Mouse (Mus musculus) spleen, embryonic (tissue): Measurements from ENCODE around the gene Ppp2r5b.

Experiments
- CTCF ChIA-PET: fragments of 350-600 bp; sonication (Branson Sonifier 250); formaldehyde crosslinking; loops from one replicate; lab custom pipeline; 2022; lab: Charles Lee

Gene Ppp2r5b

DNA sequence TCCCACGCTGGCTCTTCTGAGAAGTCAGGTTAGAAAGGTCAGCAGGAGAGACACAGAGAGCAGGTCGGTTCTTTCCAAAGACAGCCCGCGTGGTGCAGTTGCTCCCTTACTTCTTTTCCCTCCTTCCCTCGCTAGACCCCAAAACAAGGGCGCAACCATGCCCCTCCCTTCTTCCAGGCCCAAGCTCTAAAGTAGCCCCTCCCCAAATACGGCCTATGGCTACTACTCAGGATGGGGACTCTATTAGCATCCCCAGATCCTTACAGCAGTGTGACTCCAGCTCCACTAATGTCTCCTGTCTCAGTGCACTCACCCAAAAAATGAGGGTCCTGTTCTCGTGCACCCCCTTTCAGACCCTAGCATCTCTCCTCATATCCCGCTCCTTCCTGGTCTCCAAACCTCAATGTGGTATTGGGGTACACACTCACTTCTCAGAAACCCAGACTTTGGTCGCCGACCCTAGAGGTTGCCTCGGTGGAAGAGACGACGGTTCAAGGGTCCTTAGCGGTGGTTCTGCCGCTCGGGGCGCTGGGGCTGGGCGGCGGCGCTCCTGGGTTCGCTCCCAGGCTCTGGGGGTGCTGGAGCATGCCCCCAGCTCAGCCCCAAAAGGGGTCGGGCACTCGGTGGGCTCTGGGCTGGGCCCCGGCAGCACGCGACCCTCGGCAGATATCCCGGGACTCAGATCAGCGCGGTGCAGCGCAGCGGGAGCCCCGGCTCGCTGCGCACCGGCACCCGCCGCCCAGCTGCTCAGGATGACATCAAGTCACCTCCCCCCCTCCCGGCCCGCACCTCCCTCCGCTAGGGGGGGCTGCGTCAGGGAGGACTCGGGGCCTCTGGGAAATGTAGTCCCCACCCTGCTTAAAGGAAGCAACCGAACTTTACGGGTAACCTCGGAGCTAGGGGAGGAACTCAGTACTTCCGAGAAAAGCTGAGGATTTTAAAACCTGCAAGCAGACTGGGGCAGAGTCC lies at the start of gene Ppp2r5b:
Gene Ppp2r5b, minus strand, starts transcription at position 789 of the 969 bp plus-strand sequence.
- CTCF ChIA-PET = no interaction called here

DNA sequence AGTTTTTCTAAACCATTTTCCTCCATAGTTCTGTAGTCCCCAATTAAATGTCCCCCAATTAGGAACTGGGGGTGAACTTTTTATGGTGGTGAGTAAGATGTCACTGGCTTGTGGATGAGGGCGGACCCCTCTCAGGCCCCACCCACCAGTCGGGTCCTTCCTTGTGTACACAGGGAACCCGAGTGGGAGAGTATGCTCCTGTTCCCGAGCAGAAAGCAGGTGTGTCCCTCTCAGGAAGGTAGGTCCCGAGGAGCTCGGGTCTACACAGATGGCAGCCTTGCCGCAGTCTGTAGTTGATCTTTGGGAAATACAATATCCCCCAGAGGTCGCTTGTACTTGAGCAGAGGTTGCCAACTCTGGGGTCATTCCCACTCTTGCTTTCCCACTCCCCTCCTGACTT lies 49.6 kb upstream of the Ppp2r5b start:
- CTCF ChIA-PET = interaction anchor here (1.2 kb wide), 1 partner anchor 19 kb away, joined by 3 read pairs; no protein-coding TSS in a partner anchor

DNA sequence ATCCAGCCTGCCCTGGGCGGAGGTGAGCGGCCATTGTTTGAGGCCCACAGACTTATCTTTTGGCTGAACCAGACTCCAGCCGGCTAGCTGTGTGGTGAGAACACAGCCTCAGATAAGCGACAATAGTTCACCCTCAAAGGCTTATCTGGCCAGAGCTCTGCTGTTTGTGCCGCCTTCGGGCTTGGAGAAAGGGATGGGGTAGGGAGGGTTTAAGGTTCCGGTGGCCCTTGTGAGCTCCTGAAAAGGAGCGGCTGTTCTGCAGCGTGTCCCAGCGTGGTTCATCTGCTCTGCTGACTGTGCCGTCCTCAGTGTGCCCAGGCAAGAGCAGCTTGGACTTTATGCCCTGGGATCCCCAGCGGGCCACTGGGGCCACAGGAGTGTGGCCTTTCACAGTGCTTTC lies 48.8 kb upstream of the Ppp2r5b start:
- CTCF ChIA-PET = interaction anchor here (1.2 kb wide), 1 partner anchor 18 kb away, joined by 3 read pairs; no protein-coding TSS in a partner anchor

DNA sequence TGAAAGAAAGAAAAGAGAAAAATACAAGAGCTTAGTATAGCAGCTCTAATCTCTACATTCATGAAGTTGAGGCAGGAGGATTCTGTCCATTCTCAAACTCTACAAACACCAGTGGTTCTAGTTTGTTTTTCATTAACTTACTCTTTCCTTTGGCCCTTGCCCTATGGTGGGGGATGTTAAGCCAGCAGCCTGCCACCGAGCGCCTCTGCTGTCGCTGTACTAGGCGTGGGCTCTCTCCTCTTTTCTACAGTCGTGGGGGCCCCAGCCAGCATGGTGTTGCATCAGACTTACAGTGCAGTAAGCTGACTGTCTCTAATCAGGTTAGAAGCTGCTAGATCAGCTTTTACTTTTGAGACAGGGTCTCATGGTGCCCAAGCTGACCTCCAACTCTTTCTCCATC lies 47.3 kb upstream of the Ppp2r5b start:
- CTCF ChIA-PET = interaction anchor here (0.5 to 0.6 kb wide), 2 partner anchors 16 to 27 kb away, joined by 3 to 7 read pairs; no protein-coding TSS in a partner anchor

- CTCF ChIA-PET = interaction anchor here (1.0 kb wide), 1 partner anchor 14 kb away, joined by 3 read pairs; no protein-coding TSS in a partner anchor
Measured at GRCm38 (mm10) chr19:6281122-6282020, 45.7 kb upstream of the Ppp2r5b start.

DNA sequence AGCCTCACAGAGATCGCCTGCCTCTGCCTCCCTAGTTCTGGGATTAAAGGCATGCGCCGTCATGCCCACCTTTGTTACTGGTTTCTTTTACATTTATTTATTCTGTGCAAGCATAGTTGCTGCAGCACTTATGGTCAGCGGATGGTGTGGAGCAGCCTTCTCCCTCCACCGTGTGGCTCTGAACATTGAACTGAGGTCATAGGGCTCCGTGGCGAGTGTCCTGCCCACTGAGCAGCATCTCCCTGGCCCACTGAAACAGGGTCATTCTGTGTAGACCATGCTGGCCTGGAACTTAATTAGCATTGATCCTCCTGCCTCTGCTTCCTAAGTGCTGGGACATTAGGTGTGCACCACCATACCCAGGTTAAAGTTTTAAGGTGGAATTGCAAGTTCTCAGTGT lies 44.9 kb upstream of the Ppp2r5b start:
- CTCF ChIA-PET = interaction anchor here (1.0 kb wide), 1 partner anchor 13 kb away, joined by 3 read pairs; no protein-coding TSS in a partner anchor

GRCm38 (mm10) chr19:6279481-6280144 lies 43.9 kb upstream of the Ppp2r5b start:
- CTCF ChIA-PET = interaction anchor here (1.5 kb wide), 1 partner anchor 19 kb away, joined by 4 read pairs; no protein-coding TSS in a partner anchor

GRCm38 (mm10) chr19:6278439-6279073 lies 42.9 kb upstream of the Ppp2r5b start:
- CTCF ChIA-PET = interaction anchor here (0.6 to 1.5 kb wide), 4 partner anchors 8 to 262 kb away, joined by 3 to 4 read pairs (median 4); no protein-coding TSS in a partner anchor

DNA sequence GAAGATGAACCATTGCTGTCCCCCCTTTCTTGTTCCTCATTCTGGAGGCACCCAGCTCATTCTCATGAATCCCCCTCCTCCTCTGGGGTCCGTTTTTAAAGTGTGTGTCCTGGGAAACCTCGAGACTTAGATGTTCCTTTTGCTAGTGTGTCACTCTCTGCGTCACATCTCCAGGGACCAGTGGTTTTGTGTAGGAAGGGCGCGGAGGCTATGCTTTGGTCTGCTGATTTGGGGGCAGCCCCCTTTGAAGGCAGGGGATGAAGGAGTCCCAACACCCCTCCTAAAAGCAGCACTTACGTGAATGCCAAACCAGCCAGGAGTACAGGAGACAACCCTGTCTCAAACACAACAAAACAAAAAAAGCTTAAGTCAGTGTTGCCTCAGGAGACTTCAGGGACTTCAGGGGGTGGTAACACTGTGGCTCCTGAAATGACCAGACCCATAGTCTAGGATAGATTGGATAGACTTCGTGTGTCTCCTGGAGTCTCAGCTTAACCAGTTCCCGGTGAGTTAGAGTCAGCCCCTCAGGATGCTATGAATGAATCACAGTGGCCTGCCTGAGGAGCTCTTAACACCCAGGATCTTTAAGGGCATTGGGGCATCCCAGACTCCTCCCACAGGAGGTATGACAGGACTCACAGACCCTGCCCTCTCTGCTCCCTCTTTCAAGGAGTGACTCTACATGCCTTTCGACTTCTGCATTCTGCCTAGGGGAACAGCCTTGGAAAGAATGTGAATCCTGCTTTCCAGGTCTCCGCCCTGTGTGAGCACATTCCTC lies 42.2 kb upstream of the Ppp2r5b start:
- CTCF ChIA-PET = interaction anchor here (0.6 to 1.5 kb wide), 4 partner anchors 9 to 262 kb away, joined by 3 to 4 read pairs (median 4); no protein-coding TSS in a partner anchor

- CTCF ChIA-PET = interaction anchor here (0.7 to 1.5 kb wide), 3 partner anchors 22 to 259 kb away, joined by 3 to 4 read pairs (median 3); no protein-coding TSS in a partner anchor
Measured at GRCm38 (mm10) chr19:6276426-6277421, 41.1 kb upstream of the Ppp2r5b start, which contains the start of gene Ehd1. TSS of gene Ehd1 (plus strand) at chr19:6276725.

- CTCF ChIA-PET = interaction anchor here (1.0 kb wide), 1 partner anchor 13 kb away, joined by 4 read pairs; no protein-coding TSS in a partner anchor
Measured at GRCm38 (mm10) chr19:6275740-6276389, 40.2 kb upstream of the Ppp2r5b start.

GRCm38 (mm10) chr19:6273998-6274608 lies 38.4 kb upstream of the Ppp2r5b start:
- CTCF ChIA-PET = no interaction called here

DNA sequence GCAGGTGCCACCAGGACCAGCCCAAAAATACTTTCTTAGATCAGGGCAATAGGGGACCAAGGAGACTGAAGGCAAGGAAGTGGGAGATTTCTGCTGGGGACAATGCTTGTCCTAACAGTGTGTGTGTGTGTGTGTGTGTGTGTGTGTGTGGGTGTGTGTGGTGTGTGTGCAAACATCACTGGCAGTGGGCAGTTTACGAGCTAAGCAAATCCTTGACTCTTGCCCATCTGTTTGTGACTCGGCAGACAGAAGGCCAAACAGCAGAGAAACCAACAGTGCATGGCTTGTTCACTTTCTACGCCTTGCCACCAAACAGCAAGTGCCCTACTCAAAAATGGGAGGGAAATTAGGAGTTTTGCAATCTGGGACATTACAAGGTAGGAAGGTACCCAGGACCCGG lies 37.9 kb upstream of the Ppp2r5b start:
- CTCF ChIA-PET = interaction anchor here (0.7 kb wide), 1 partner anchor 50 kb away, joined by 4 read pairs; no protein-coding TSS in a partner anchor

GRCm38 (mm10) chr19:6272738-6273137 lies 37.1 kb upstream of the Ppp2r5b start:
- CTCF ChIA-PET = interaction anchor here (0.7 kb wide), 1 partner anchor 50 kb away, joined by 4 read pairs; no protein-coding TSS in a partner anchor

DNA sequence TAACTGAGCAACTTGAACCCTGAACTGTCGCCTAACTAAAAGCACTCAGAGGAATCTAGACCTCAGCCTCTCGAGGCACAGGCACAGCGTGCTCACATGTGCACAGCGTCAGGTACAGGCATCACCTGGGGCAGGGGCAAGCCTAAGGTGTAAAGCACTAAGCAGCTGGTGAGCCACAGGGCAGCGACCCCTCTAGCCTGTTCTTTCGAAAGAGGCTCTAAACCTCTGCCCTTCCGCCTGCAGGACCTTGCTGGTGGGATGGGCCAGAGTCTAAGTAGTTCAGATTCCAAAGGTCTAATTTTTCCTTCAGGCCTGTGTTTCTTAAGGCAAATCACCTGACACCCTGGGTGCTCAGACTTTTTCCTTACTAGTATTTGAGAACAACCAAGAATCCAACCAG lies 36.4 kb upstream of the Ppp2r5b start:
- CTCF ChIA-PET = no interaction called here

DNA sequence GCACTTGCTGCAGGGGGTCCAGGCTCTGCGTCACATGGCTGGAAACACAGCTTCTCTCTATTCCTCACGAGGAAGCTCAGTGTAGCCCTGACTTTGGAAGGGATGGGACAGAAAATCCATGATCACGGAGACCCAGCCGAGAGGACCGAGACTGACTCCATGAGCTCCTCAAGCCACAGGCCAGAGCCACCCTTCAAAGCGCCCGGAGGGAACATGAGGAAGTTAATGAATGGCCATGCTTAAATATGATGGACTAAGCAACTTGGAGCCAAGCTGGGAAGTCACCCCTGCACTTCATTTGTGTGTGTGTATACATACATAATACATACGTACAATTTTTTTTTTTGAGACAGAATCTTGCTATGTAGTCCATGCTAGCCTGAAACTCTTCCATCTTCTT lies 35.5 kb upstream of the Ppp2r5b start:
- CTCF ChIA-PET = no interaction called here

DNA sequence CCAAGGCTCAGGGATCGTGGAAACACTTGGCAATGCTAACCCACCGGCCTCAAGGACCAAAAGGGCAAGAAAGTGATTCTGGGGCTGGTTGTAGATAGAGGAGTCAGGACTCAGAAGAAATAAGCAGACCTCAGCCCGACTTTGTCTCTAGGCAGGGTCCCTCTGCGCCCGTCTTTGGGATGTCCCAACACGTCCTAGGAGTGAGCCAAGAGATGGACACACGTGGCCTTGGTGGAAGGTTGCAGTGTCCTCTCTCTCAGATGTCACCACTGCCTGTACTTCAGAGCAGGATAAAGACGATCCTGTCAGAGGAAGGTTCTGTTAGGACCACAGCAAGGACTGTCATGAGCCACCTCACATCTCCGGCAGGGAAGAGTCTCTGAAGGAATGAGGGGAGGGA lies 35.0 kb upstream of the Ppp2r5b start:
- CTCF ChIA-PET = no interaction called here
